Mouse (Mus musculus) forebrain, postnatal 0 days (tissue): ENCODE data around the gene Rfx4. TPM values are rescaled to one million over a fixed set of nuclear protein-coding genes. Genes with fewer than 3 reads are reported as not detected.

Source experiments
- ATAC-seq: fragments of 200-750 bp; cut with Nextera tagmentation; 2 replicates; pipeline ENCODE4 v1.8.0; 2017; ENCODE audit warnings: mild to moderate bottlenecking, moderate library complexity
- DNase-seq: peaks from one replicate; pipeline ENCODE4 v3.0.0-alpha.2; 2015
- H3K27ac ChIP-seq: fragments of 300-500 bp; sonication (generic); 2 replicates; pipeline ENCODE4 v1.5.1; 2014; ENCODE audit warnings: low read depth, mild to moderate bottlenecking, antibody characterized with exemption, low read length, moderate library complexity, mixed read lengths
- H3K27me3 ChIP-seq: fragments of 300-500 bp; sonication (generic); 2 replicates; pipeline ENCODE4 v1.6.1; 2014; ENCODE audit warnings: mild to moderate bottlenecking, low read length, mixed read lengths; ENCODE audit not compliant: insufficient read depth
- H3K36me3 ChIP-seq: fragments of 300-500 bp; sonication (generic); 2 replicates; pipeline ENCODE4 v1.6.1; 2014; ENCODE audit warnings: mild to moderate bottlenecking, moderate library complexity; ENCODE audit not compliant: insufficient read depth
- H3K4me1 ChIP-seq: fragments of 300-500 bp; sonication (generic); 2 replicates; pipeline ENCODE4 v1.6.1; 2014; ENCODE audit warnings: antibody characterized with exemption; ENCODE audit not compliant: insufficient read depth
- H3K4me2 ChIP-seq: fragments of 300-500 bp; sonication (generic); 2 replicates; pipeline ENCODE4 v1.6.1; 2014; ENCODE audit warnings: low read depth, mild to moderate bottlenecking, moderate library complexity
- H3K4me3 ChIP-seq: fragments of 300-500 bp; sonication (generic); 2 replicates; pipeline ENCODE4 v1.5.1; 2014; ENCODE audit warnings: low read depth, low read length, mixed read lengths
- H3K9ac ChIP-seq: fragments of 300-500 bp; sonication (generic); 2 replicates; pipeline ENCODE4 v1.6.1; 2014; ENCODE audit warnings: mild to moderate bottlenecking
- H3K9me3 ChIP-seq: fragments of 300-500 bp; sonication (generic); 2 replicates; pipeline ENCODE4 v1.6.1; 2016; ENCODE audit warnings: low read length
- CTCF ChIP-seq: sonication (generic); IDR thresholded peaks from 2 replicates; pipeline ENCODE4 v1.5.1; 2016; ENCODE audit warnings: antibody characterized with exemption, control low read depth, low read depth
- WGBS: fragments of 180-500 bp; shearing (Covaris S2); extraction: QIAGEN DNeasy Blood & Tissue Kit; methylation state at CpG from one replicate; pipeline ENCODE4 v1.1.7; 2014; 5-methylcytosine and 5-hydroxymethylcytosine counted together
- polyA plus RNA-seq: library from polyadenylated mRNA; unstranded; fragments of >200 nt; fragmentation: Nextera tagmentation; extraction: Ambion mirVana; gene quantifications from 2 replicates; pipeline ENCODE4 v1.2.1, GENCODE M21; 2015
- total RNA-seq: library from RNA; depleted of rRNA; stranded (reverse); fragments of >200 nt; gene quantifications from 2 replicates; pipeline ENCODE4 v1.2.3, GENCODE M21; 2014

The Rfx4 gene
- total and polyA plus RNA-seq, 2 experiments from 2014 or later = 7.3 to 8.1 TPM

DNA sequence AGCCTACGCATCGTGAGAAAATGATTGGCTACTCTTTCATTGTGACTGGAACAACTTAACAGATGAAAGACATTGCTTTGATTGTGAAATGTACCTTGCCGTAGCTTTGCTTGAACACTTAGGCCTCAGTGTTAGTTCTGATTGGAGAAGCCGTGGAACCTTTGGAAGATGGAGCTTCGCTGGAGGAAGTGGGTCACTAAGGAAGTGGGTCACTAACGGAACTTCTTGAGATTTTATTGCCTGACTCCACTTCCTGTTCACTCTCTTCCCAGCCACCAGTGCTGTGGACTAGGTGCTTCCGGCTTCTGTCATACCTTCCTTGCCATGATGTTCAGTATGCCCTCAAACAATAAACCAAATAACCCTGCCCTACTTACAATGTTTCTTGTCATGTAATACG lies 73.1 kb downstream of the Rfx4 start:
- no peak overlapping the region for H3K4me3 ChIP-seq
- DNase-seq = no peak
- no peaks in the 10 kb centered on the region for H3K9me3 ChIP-seq
- no peaks in the 10 kb centered on the region for H3K4me1 ChIP-seq
- no peak for TF ChIP-seq CTCF
- whole genome bisulfite sequencing = 97% methylated on average over 8 of the region's 8 CpGs
- no peak for ATAC-seq
- no peaks in the 10 kb centered on the region for H3K36me3 ChIP-seq
- no peaks in the 10 kb centered on the region for H3K27me3 ChIP-seq
- H3K4me2 ChIP-seq = no peak overlapping the region
- H3K27ac ChIP-seq = no peak overlapping the region
- H3K9ac ChIP-seq = no peak overlapping the region

DNA sequence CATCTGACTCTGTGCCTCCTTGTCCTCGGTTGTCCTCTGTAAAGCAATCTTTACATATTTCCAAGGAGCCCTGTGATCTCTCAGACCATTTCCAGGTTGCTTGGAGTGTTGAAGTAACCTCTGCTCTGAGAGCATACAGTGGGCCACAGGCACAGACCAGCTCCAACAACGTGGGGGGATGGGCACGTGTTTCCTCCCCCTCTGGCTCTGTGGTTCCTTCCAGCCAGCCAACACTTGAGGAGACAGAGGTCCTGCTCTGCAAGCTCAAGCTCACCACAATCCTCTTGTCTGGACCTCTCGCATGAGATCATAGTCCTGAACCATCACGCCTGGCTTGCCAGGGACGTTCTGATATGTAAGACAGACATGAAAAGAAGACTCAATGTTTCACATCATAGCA lies 79.7 kb downstream of the Rfx4 start:
- Histone ChIP-seq H3K27ac (no peak overlapping the region), H3K4me2 (no peak overlapping the region), H3K4me1 (no peaks in the 10 kb centered on the region), H3K36me3 (no peaks in the 10 kb centered on the region), H3K4me3 (no peak overlapping the region), H3K9ac (no peak overlapping the region), H3K27me3 (no peaks in the 10 kb centered on the region), H3K9me3 (no peaks in the 10 kb centered on the region)
- ATAC-seq (no peak), DNase-seq (no peak)
- 75% methylated on average over 6 of the region's 6 CpGs for WGBS
- no peak for TF ChIP-seq CTCF

DNA sequence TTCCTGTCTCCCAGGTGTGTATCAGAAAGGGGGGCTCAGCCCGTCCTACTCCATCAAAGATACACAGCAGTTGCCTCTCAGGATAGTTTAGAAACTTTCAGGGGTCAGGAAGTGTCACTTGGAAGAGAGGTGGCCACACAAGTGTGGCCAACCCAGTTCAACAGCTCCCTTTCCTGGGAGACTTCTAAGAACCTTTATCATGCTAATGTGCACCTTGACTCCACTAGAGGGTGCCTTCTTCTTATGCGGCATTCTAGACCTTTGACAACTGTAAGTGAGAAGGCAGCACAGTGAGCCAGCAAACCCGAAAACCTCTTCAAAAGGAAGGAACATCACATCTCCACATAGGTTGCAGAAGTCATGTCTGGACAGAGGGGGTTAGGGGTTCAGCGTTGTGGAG lies 80.2 kb downstream of the Rfx4 start:
- no peak overlapping the region for H3K27ac ChIP-seq
- H3K27me3 ChIP-seq = no peaks in the 10 kb centered on the region
- no peaks in the 10 kb centered on the region for H3K36me3 ChIP-seq
- no peak for DNase-seq
- 0 out of 2 replicates have a peak, but pooled peaks have one; percentile 29 for ATAC-seq
- no peaks in the 10 kb centered on the region for H3K9me3 ChIP-seq
- WGBS = 41% methylated on average over 4 of the region's 4 CpGs
- no peaks in the 10 kb centered on the region for H3K4me1 ChIP-seq
- no peak overlapping the region for H3K4me3 ChIP-seq
- peak; percentile 61 for TF ChIP-seq CTCF
- H3K9ac ChIP-seq = no peak overlapping the region
- no peak overlapping the region for H3K4me2 ChIP-seq

DNA sequence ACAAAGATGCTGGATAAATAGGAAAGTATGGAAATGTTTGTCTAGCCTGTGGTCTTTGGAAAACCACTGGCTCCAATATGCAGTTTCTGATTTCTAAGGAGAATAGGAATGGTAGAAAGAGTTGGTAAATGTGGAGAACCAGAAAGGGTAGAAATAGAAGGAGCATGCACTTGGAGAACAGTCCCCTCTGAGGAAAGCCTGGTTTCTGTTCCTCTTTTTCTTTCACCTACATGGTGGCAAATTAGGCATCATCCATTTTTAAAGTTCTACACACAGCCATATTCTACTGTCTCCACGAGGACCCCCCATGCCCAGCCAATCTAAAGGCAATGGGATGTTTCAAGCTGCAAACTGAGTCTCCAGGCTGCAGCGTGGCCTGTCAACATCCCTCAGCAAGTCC lies 81.5 kb downstream of the Rfx4 start:
- Histone ChIP-seq H3K27ac (no peak overlapping the region), H3K9ac (no peak overlapping the region), H3K4me1 (no peaks in the 10 kb centered on the region), H3K4me2 (no peak overlapping the region), H3K36me3 (no peaks in the 10 kb centered on the region), H3K9me3 (no peaks in the 10 kb centered on the region), H3K27me3 (no peaks in the 10 kb centered on the region), H3K4me3 (no peak overlapping the region)
- ATAC-seq (no peak), DNase-seq (no peak)
- TF ChIP-seq CTCF = no peak
- WGBS = 93% methylated on average over 2 of the region's 2 CpGs

DNA sequence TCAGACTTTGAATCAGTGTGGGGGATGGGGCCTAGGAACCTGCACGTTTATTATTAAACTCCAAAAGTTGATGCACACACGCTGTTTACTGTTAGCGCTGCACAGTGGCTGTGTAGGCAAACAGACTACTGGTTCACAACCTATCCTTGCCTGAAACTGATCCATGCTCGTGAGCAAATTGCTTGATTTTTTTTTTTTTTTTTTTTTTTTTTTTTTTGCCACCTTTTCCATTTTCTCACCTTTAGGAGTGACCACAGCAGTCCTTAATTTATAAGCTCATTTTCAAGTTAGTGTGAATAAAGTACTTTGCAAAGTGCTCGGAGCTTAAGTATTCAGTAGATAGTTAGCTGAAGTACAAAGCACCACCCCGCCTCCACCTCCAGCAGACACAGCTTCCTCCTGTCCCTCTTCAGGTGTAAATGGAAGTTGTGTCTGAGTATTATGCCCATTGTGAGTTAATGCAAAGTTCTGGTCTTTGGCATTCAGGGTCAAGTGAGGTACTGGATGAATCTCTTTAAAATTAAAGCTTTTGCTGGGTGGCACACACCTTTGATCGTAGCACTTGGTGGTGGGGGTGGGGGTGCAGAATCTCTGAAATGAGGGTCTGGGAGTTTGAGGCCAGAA lies 83.1 kb downstream of the Rfx4 start:
- H3K4me3 ChIP-seq = no peak overlapping the region
- TF ChIP-seq CTCF = no peak
- no peak overlapping the region for H3K27ac ChIP-seq
- 78% methylated on average over 7 of the region's 7 CpGs for WGBS
- H3K9ac ChIP-seq = no peak overlapping the region
- no peaks in the 10 kb centered on the region for H3K9me3 ChIP-seq
- H3K4me2 ChIP-seq = no peak overlapping the region
- DNase-seq (no peak), ATAC-seq (no peak)
- no peaks in the 10 kb centered on the region for H3K27me3 ChIP-seq
- H3K36me3 ChIP-seq = no peaks in the 10 kb centered on the region
- no peaks in the 10 kb centered on the region for H3K4me1 ChIP-seq

DNA sequence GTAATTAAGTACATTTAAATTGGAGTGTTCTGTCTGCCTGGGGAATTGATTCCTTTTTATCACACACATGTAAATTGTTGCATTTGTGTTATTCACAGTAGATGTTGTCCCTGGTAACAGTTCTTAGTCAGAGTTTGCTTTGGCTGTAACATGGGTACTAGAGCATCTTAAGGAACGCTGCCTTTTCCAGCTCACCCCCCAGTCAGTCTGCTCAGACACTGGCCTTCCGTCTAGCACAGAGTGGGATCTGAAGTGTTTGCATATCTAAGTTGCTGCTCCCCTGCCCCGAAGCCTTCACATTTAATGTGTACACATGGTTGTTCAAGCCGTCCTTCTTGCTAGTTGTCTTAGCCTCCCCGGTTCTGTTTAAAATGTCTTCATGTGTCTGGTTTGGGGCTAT lies 90.8 kb downstream of the Rfx4 start:
- no peak overlapping the region for H3K4me2 ChIP-seq
- no peak overlapping the region for H3K4me3 ChIP-seq
- WGBS = 71% methylated on average over 5 of the region's 5 CpGs
- no peaks in the 10 kb centered on the region for H3K4me1 ChIP-seq
- DNase-seq = no peak
- no peaks in the 10 kb centered on the region for H3K36me3 ChIP-seq
- no peaks in the 10 kb centered on the region for H3K27me3 ChIP-seq
- H3K9ac ChIP-seq = no peak overlapping the region
- no peak for ATAC-seq
- no peaks in the 10 kb centered on the region for H3K9me3 ChIP-seq
- H3K27ac ChIP-seq = no peak overlapping the region
- TF ChIP-seq CTCF = no peak

DNA sequence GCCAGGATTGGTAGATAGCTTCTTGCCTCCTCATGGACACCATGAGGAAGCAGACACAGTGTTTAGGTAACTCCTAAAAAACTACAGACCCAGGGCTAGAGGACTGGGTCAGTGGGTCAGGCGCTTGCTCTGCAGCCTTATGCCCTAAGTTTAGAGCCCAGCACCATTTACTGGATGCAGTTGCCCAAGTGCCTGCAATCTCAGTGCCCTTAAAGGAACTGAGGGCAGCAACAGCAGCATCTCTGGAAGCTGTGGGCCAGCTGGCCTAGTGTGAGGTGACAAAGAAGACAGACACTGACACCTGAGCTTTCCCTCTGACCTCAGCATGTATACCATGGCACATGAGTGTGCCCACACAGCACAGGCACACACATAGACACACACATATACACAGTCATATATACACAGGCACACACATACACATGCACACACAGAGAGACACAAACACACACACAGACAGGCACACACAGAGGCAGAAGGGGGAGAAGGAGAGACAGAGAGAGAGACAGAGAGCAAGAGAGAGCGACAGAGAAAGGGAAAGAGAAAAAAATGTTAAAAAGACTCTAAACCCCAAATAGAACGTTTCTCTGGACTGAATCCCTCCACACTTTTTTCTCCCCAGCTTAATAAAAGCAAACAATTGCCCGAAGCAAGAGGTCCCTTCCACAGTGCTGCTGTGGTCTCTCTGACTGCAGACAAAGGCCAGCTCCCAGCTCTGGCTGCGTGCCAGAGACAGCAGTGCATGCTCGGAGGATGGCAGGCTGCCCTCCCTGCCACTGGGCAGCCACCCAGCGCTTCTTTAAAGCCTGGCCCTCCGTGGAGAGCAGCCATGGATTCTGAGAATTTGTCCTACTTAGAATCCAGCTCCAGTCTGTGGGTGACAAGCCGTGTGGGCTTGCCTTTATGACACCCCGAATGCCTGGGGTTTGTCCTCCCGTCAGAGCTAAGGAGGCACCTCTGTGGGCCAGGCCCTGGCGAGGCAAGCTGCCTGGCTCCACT lies 96.4 kb downstream of the Rfx4 start:
- DNase-seq (peak; percentile 86), ATAC-seq (peak; percentile 94)
- Histone ChIP-seq H3K4me1 (peaks cover 8% of the 10 kb centered on the region), H3K4me3 (no peak overlapping the region), H3K9me3 (no peaks in the 10 kb centered on the region), H3K36me3 (no peaks in the 10 kb centered on the region), H3K4me2 (no peak overlapping the region; the same call in 1 of the 2 replicates), H3K27me3 (no peaks in the 10 kb centered on the region), H3K27ac (peak overlapping the region; percentile 40; the same call in 1 of the 2 replicates), H3K9ac (peak overlapping the region; percentile 28; the same call in 1 of the 2 replicates)
- whole genome bisulfite sequencing = 23% methylated on average over 12 of the region's 12 CpGs
- no peak for TF ChIP-seq CTCF
